Mouse (Mus musculus) lung, postnatal 0 days (tissue): ENCODE measurements at regions not wholly inside any gene's neighbourhood (a gene's known extent, or its start where the extent isn't known, plus 50 kb on each side); places are given as distances from the start of the nearest gene placed in this dataset.

Experiments used
- ATAC-seq: fragments of 200-750 bp; cut with Nextera tagmentation; 2 replicates; pipeline ENCODE4 v1.8.0; 2017; ENCODE audit warnings: moderate library complexity
- DNase-seq: peaks from one replicate; pipeline ENCODE4 v3.0.0-alpha.2; 2016; ENCODE audit warnings: low spot score
- H3K27ac ChIP-seq: fragments of 300-500 bp; sonication (generic); 2 replicates; pipeline ENCODE4 v1.5.1; 2014; ENCODE audit warnings: antibody characterized with exemption, mild to moderate bottlenecking, low read length, mixed read lengths
- H3K27me3 ChIP-seq: fragments of 300-500 bp; sonication (generic); replicated peaks from 2 replicates; pipeline ENCODE4 v1.6.1; 2014; ENCODE audit warnings: low read length, mixed read lengths; ENCODE audit not compliant: insufficient read depth
- H3K36me3 ChIP-seq: fragments of 300-500 bp; sonication (generic); 2 replicates; pipeline ENCODE4 v1.6.1; 2014; ENCODE audit warnings: low read length, mixed read lengths; ENCODE audit not compliant: insufficient read depth
- H3K4me1 ChIP-seq: fragments of 300-500 bp; sonication (generic); 2 replicates; pipeline ENCODE4 v1.6.1; 2014; ENCODE audit warnings: antibody characterized with exemption, low read depth, low read length, mixed read lengths; ENCODE audit not compliant: insufficient read depth
- H3K4me2 ChIP-seq: fragments of 300-500 bp; sonication (generic); replicated peaks from 2 replicates; pipeline ENCODE4 v1.6.1; 2014; ENCODE audit warnings: low read depth, mild to moderate bottlenecking, low read length, moderate library complexity, mixed read lengths
- H3K4me3 ChIP-seq: fragments of 300-500 bp; sonication (generic); 2 replicates; pipeline ENCODE4 v1.5.1; 2014; ENCODE audit warnings: low read depth, low read length
- H3K9ac ChIP-seq: fragments of 300-500 bp; sonication (generic); replicated peaks from 2 replicates; pipeline ENCODE4 v1.6.1; 2014; ENCODE audit warnings: low read depth, mild to moderate bottlenecking
- H3K9me3 ChIP-seq: fragments of 300-500 bp; sonication (generic); 2 replicates; pipeline ENCODE4 v1.6.1; 2016; ENCODE audit warnings: low read length, mixed read lengths
- CTCF ChIP-seq: IDR thresholded peaks from 2 replicates; pipeline ENCODE4 v1.5.1; 2016; ENCODE audit warnings: antibody characterized with exemption, mild to moderate bottlenecking
- EP300 ChIP-seq: IDR thresholded peaks from 2 replicates; pipeline ENCODE4 v1.6.1; 2016; ENCODE audit warnings: antibody characterized with exemption, mild to moderate bottlenecking, control low read depth
- WGBS: fragments of 180-500 bp; shearing (Covaris S2); extraction: QIAGEN DNeasy Blood & Tissue Kit; methylation state at CpG from one replicate; pipeline ENCODE4 v1.1.7; 2014; 5-methylcytosine and 5-hydroxymethylcytosine counted together

DNA sequence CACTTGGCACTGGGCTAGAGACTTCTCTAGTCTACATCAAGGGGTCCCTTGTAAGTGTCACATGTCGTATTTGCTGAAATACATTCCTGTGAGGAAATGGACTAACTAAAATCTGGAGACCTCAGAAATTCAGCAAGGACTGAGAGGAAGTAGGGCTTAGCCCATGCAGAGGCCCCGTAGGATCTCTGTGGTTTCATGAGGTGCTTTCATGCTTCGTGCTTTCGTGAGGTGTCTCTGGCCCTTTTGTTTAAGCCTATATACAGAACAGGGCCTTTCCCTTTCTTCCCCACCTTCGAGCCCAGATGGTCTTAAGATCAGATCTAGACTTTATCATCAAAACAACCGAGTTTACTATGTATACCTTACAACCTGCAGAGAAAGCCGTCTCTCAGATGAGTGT, 56.9 kb upstream of the Dnajc19 start:
- no peak overlapping the region for H3K27ac ChIP-seq
- TF ChIP-seq EP300 (no peak), CTCF (no peak)
- no peak overlapping the region for H3K4me2 ChIP-seq
- H3K27me3 ChIP-seq = no peaks in the 10 kb centered on the region
- H3K4me3 ChIP-seq = no peak overlapping the region
- WGBS = 66% methylated on average over 7 of the region's 7 CpGs
- no peak for ATAC-seq
- no peaks in the 10 kb centered on the region for H3K4me1 ChIP-seq
- H3K9me3 ChIP-seq = no peaks in the 10 kb centered on the region
- no peaks in the 10 kb centered on the region for H3K36me3 ChIP-seq
- no peak for DNase-seq
- H3K9ac ChIP-seq = no peak overlapping the region

DNA sequence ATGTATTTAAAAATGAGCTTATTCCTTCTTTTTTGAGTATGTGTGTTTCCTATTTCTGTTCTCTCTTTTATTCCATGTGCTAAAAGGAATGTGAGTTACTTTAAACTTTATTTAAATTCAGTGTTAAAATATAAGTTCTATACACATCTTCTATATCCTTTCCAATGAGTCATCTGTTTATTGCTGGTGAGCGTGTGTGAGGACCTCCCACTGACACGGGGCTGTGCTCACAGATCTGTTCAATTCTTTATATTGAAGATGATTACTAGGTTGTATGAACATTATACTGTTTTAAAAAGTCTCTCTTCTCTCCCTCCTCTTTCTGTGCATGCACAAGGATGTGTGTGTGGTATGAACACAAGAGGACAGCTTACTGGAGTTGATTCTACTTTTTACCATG, 55.3 kb upstream of the Dnajc19 start:
- H3K9ac ChIP-seq = no peak overlapping the region
- H3K9me3 ChIP-seq = no peaks in the 10 kb centered on the region
- no peak for DNase-seq
- no peak overlapping the region for H3K27ac ChIP-seq
- no peaks in the 10 kb centered on the region for H3K36me3 ChIP-seq
- no peak for TF ChIP-seq CTCF
- TF ChIP-seq EP300 = no peak
- WGBS = 75% methylated on average over 2 of the region's 2 CpGs
- ATAC-seq = no peak
- no peak overlapping the region for H3K4me2 ChIP-seq
- H3K4me1 ChIP-seq = no peaks in the 10 kb centered on the region
- no peak overlapping the region for H3K4me3 ChIP-seq
- H3K27me3 ChIP-seq = no peaks in the 10 kb centered on the region
